Mouse (Mus musculus): ENCODE results near the gene Hba-a2. TPM values are rescaled to one million over a fixed set of nuclear protein-coding genes. Genes with fewer than 3 reads are reported as not detected.

Gene Hba-a2
- total RNA-seq, 2 experiments from 2014 or later: 211 to 422 TPM

- DNase-seq (ENCODE audit: low spot score in 2 of 2): no peak
Measured at GRCm38 (mm10) chr11:32309928-32310327, 13.6 kb downstream of the Hba-a2 start.

- no peak for DNase-seq (ENCODE audit: low spot score in 2 of 2)
Measured at GRCm38 (mm10) chr11:32316009-32316408, 19.7 kb downstream of the Hba-a2 start.

- no peak for DNase-seq (ENCODE audit: low spot score in 2 of 2)
Measured at GRCm38 (mm10) chr11:32320507-32321195, 24.4 kb downstream of the Hba-a2 start.

GRCm38 (mm10) chr11:32321196-32321565 lies 24.9 kb downstream of the Hba-a2 start:
- DNase-seq (ENCODE audit: low spot score in 2 of 2): peak; percentile 57 to 79

GRCm38 (mm10) chr11:32324609-32325008 lies 28.3 kb downstream of the Hba-a2 start:
- DNase-seq (ENCODE audit: low spot score in 2 of 2): peak; percentile 77 to 85

GRCm38 (mm10) chr11:32331075-32331474 lies 34.8 kb downstream of the Hba-a2 start:
- no peak for DNase-seq (ENCODE audit: low spot score in 2 of 2)

- DNase-seq (ENCODE audit: low spot score in 2 of 2): no peak
Measured at GRCm38 (mm10) chr11:32331861-32332260, 35.6 kb downstream of the Hba-a2 start.

GRCm38 (mm10) chr11:32333235-32333634 lies 36.9 kb downstream of the Hba-a2 start:
- DNase-seq (ENCODE audit: low spot score in 2 of 2): no peak

GRCm38 (mm10) chr11:32336435-32336907 lies 40.2 kb downstream of the Hba-a2 start:
- DNase-seq (ENCODE audit: low spot score in 2 of 2): no peak

- DNase-seq (ENCODE audit: low spot score in 2 of 2): no peak
Measured at GRCm38 (mm10) chr11:32339131-32339531, 42.8 kb downstream of the Hba-a2 start.

- peak in 1 of 2 experiments; percentile 57 for DNase-seq (ENCODE audit: low spot score in 2 of 2)
Measured at GRCm38 (mm10) chr11:32340476-32341473, 44.5 kb downstream of the Hba-a2 start.

GRCm38 (mm10) chr11:32342770-32343191 lies 46.5 kb downstream of the Hba-a2 start:
- DNase-seq (ENCODE audit: low spot score in 2 of 2): no peak

- no peak for DNase-seq (ENCODE audit: low spot score in 2 of 2)
Measured at GRCm38 (mm10) chr11:32343350-32343749, 47.1 kb downstream of the Hba-a2 start.

- DNase-seq (ENCODE audit: low spot score in 2 of 2): no peak
Measured at GRCm38 (mm10) chr11:32345504-32346297, 49.4 kb downstream of the Hba-a2 start.

Other genes starting within 250 kb of the Hba-a2 start
- gene Il9r, start 96.2 kb upstream of the Hba-a2 start, total RNA-seq (2021): under 1 TPM; 0.12 to 0.23 TPM
- gene Snrnp25, start 91.1 kb upstream of the Hba-a2 start, total RNA-seq (2021): 10 to 100 TPM in 1 of 2 experiments, 1 to 10 TPM in 1; 10.0 to 12.2 TPM
- 10 to 100 TPM; 45.7 to 57.4 TPM for gene Rhbdf1, start 74.2 kb upstream of the Hba-a2 start, total RNA-seq (2021)
- gene Mpg, start 70.0 kb upstream of the Hba-a2 start, total RNA-seq (2021): 10 to 100 TPM; 17.6 to 18.2 TPM
- 10 to 100 TPM; 26.1 to 33.5 TPM for gene Nprl3, start 28.8 kb upstream of the Hba-a2 start, total RNA-seq (2021)
- gene Hba-x, start 20.1 kb upstream of the Hba-a2 start, total RNA-seq (2021): not detected
- 100 to 1,000 TPM; 293 to 605 TPM for gene Hba-a1, start 13.0 kb upstream of the Hba-a2 start, total RNA-seq (2021)
- not detected for gene Hbq1b, start 9.5 kb upstream of the Hba-a2 start, total RNA-seq (2021)
- gene Hbq1a, start 3.6 kb downstream of the Hba-a2 start, total RNA-seq (2021): not detected
- gene Sh3pxd2b, start 51.3 kb downstream of the Hba-a2 start, total RNA-seq (2021): 10 to 100 TPM; 51.4 to 56.2 TPM
- 10 to 100 TPM; 63.5 to 68.8 TPM for gene Ubtd2, start 158.9 kb downstream of the Hba-a2 start, total RNA-seq (2021)
- under 1 TPM; 0.60 to 0.76 TPM for gene Efcab9, start 235.6 kb downstream of the Hba-a2 start, total RNA-seq (2021)
- 10 to 100 TPM in 1 of 2 experiments, 1 to 10 TPM in 1; 9.8 to 10.3 TPM for gene Stk10, start 236.8 kb downstream of the Hba-a2 start, total RNA-seq (2021)

All from gastrocnemius, postnatal 4 days (tissue).